Mouse (Mus musculus): Measurements from ENCODE around the gene Adipor2. TPM values are rescaled to one million over a fixed set of nuclear protein-coding genes. Genes with fewer than 3 reads are reported as not detected.

The Adipor2 gene
- polyA plus RNA-seq, 1 experiment from 2014 or later, result 40.9 TPM

Other genes starting within 250 kb of the Adipor2 start
- gene Dcp1b, start 242.5 kb downstream of the Adipor2 start, polyA plus RNA-seq (2015; fragmentation: Nextera tagmentation; extraction: Ambion mirVana), result 13.7 and 15.8 TPM in 2 replicates
- 7.4 and 9.8 TPM in 2 replicates for gene Cacna1c, start 221.3 kb downstream of the Adipor2 start, polyA plus RNA-seq (2015; fragmentation: Nextera tagmentation; extraction: Ambion mirVana)
- gene Cacna2d4, start 181.2 kb downstream of the Adipor2 start, polyA plus RNA-seq (2015; fragmentation: Nextera tagmentation; extraction: Ambion mirVana), result 0.06 and 0.75 TPM in 2 replicates
- 4.5 and 7.9 TPM in 2 replicates for gene Lrtm2, start 86.9 kb downstream of the Adipor2 start, polyA plus RNA-seq (2015; fragmentation: Nextera tagmentation; extraction: Ambion mirVana)
- gene Fbxl14, start 62.0 kb upstream of the Adipor2 start, polyA plus RNA-seq (2015; fragmentation: Nextera tagmentation; extraction: Ambion mirVana), result 3.1 and 3.3 TPM in 2 replicates
- gene Wnt5b, start 126.6 kb upstream of the Adipor2 start, polyA plus RNA-seq (2015; fragmentation: Nextera tagmentation; extraction: Ambion mirVana), result 2.2 and 3.3 TPM in 2 replicates

Measured in forebrain, embryonic 16.5 days (tissue).